Mouse (Mus musculus): ENCODE measurements at regions not wholly inside any gene's neighbourhood (a gene's known extent, or its start where the extent isn't known, plus 50 kb on each side); places are given as distances from the start of the nearest gene placed in this dataset.

DNA sequence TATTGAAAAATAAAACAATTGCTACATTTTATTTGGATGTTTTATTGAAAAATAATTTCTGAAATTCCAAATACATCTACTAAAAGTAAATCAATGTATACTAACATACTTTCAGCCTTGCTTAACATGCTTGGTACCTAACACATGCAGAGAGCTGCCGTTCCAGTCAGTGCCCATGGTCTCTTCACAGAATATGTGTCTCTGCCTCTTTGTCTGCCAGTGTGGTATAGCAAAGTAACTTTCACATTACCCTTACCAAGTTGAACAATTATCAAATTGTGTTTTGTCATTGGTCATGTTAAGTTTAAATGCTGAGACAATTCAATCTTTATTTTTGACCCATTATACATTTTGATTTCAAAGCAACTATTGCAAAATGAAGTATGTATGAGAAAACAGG, 1159.2 kb upstream of the Foxg1 start:
- no peak overlapping the region for H3K4me3 ChIP-seq
- no peak overlapping the region for H3K9ac ChIP-seq
- H3K27ac ChIP-seq (replicated peaks), result peak overlapping the region; percentile 68; the same call in 1 of the 2 replicates
- H3K4me2 ChIP-seq, result no peak overlapping the region
- H3K36me3 ChIP-seq, result no peaks in the 10 kb centered on the region
- H3K4me1 ChIP-seq (replicated peaks), result 0 out of 2 replicates have a peak, but pooled peaks cover 10% of the 10 kb centered on the region
- WGBS, result 17% methylated on average over 1 of the region's 1 CpGs
- no peak for ATAC-seq (ENCODE audit: low FRiP score, low read depth)
- H3K27me3 ChIP-seq, result no peaks in the 10 kb centered on the region
- H3K9me3 ChIP-seq, result no peaks in the 10 kb centered on the region

- H3K27ac ChIP-seq (replicated peaks), result peak overlapping the region; percentile 76
- peak; percentile 95 for ATAC-seq (ENCODE audit: low FRiP score, low read depth)
- no peaks in the 10 kb centered on the region for H3K27me3 ChIP-seq
- no peak overlapping the region for H3K4me3 ChIP-seq
- no peak overlapping the region for H3K4me2 ChIP-seq
- H3K4me1 ChIP-seq (replicated peaks), result 0 out of 2 replicates have a peak, but pooled peaks cover 10% of the 10 kb centered on the region
- no peaks in the 10 kb centered on the region for H3K9me3 ChIP-seq
- WGBS, result 18% methylated on average over 3 of the region's 3 CpGs
- no peak overlapping the region for H3K9ac ChIP-seq
- no peaks in the 10 kb centered on the region for H3K36me3 ChIP-seq
Observed at GRCm38 (mm10) chr12:48221976-48222800, 1160.3 kb upstream of the Foxg1 start.

DNA sequence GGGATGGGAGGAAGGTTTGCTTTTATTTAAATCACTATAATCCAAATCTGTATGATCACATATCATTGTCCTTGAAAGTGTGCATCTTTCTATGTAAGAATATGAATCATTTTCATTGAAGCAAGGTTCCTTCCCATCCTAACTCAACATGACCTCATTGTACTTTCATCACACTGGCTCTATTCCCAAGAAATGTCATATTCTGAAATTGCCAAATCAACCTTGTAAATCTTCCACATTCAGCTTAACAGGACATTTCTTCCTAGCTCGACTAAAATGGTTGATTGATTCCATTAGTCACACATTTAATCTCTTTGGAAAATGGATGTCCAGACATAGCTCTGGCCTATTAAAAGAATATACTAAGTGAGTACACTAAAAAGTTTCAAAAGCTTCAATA, 1200.6 kb upstream of the Foxg1 start:
- no peak for ATAC-seq (ENCODE audit: low FRiP score, low read depth)
- Histone ChIP-seq H3K4me3 (no peak overlapping the region), H3K4me2 (no peak overlapping the region), H3K9ac (no peak overlapping the region), H3K27ac (replicated peaks) (no peak overlapping the region), H3K9me3 (no peaks in the 10 kb centered on the region), H3K36me3 (no peaks in the 10 kb centered on the region), H3K4me1 (replicated peaks) (no peaks in the 10 kb centered on the region), H3K27me3 (no peaks in the 10 kb centered on the region)
- 30% methylated on average over 1 of the region's 1 CpGs for WGBS

GRCm38 (mm10) chr12:48173926-48174601, 1208.4 kb upstream of the Foxg1 start:
- WGBS, result 50% methylated on average over 6 of the region's 6 CpGs
- Histone ChIP-seq H3K4me2 (no peak overlapping the region), H3K9me3 (no peaks in the 10 kb centered on the region; the same call in 1 of the 2 replicates), H3K27ac (replicated peaks) (no peak overlapping the region), H3K27me3 (no peaks in the 10 kb centered on the region), H3K4me3 (no peak overlapping the region), H3K9ac (no peak overlapping the region), H3K4me1 (replicated peaks) (no peaks in the 10 kb centered on the region), H3K36me3 (no peaks in the 10 kb centered on the region)
- ATAC-seq (ENCODE audit: low FRiP score, low read depth), result 0 out of 2 replicates have a peak, but pooled peaks have one; percentile 27

DNA sequence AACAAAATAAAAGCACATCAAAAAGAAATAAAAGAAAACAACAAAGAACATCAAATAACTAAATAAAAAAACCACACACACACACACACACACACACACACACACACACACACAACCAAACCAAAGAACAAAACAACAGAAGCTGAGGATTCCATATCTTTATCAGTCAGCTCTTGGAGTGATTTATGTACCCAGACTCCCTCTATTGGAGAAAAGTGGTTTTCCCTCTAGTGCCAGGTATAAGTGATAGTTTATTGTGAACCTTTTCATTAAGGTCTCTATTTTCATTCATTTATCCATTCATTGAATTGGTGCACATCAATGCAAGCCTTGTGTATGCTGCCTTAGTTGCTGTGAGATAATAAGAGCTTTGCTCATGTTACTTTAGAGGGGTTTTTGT, 1236.3 kb upstream of the Foxg1 start:
- no peak overlapping the region for H3K4me2 ChIP-seq
- no peaks in the 10 kb centered on the region for H3K36me3 ChIP-seq
- H3K27ac ChIP-seq (replicated peaks), result no peak overlapping the region
- no peaks in the 10 kb centered on the region for H3K9me3 ChIP-seq
- H3K9ac ChIP-seq, result no peak overlapping the region
- no peak for ATAC-seq (ENCODE audit: low FRiP score, low read depth)
- no peaks in the 10 kb centered on the region for H3K4me1 ChIP-seq (replicated peaks)
- no peak overlapping the region for H3K4me3 ChIP-seq
- no peaks in the 10 kb centered on the region for H3K27me3 ChIP-seq

- Histone ChIP-seq H3K4me1 (replicated peaks) (no peaks in the 10 kb centered on the region), H3K27ac (replicated peaks) (no peak overlapping the region), H3K4me2 (no peak overlapping the region), H3K9ac (no peak overlapping the region), H3K9me3 (no peaks in the 10 kb centered on the region), H3K27me3 (no peaks in the 10 kb centered on the region), H3K4me3 (no peak overlapping the region), H3K36me3 (no peaks in the 10 kb centered on the region)
- WGBS, result 86% methylated on average over 4 of the region's 4 CpGs
- no peak for ATAC-seq (ENCODE audit: low FRiP score, low read depth)
Observed at GRCm38 (mm10) chr12:48122996-48123395, 1259.5 kb upstream of the Foxg1 start.

- peaks cover 8% of the 10 kb centered on the region for H3K9me3 ChIP-seq
- H3K4me1 ChIP-seq (replicated peaks), result no peaks in the 10 kb centered on the region
- no peaks in the 10 kb centered on the region for H3K36me3 ChIP-seq
- no peak overlapping the region for H3K4me3 ChIP-seq
- H3K27ac ChIP-seq (replicated peaks), result no peak overlapping the region
- no peak overlapping the region for H3K9ac ChIP-seq
- no peaks in the 10 kb centered on the region for H3K27me3 ChIP-seq
- no peak overlapping the region for H3K4me2 ChIP-seq
- ATAC-seq (ENCODE audit: low FRiP score, low read depth), result no peak
- 39% methylated on average over 3 of the region's 3 CpGs for WGBS
Observed at GRCm38 (mm10) chr12:48099727-48100126, 1281.0 kb upstream of the Nova1 start.

GRCm38 (mm10) chr12:48086988-48087387, 1268.3 kb upstream of the Nova1 start:
- no peaks in the 10 kb centered on the region for H3K4me1 ChIP-seq (replicated peaks)
- H3K36me3 ChIP-seq, result no peaks in the 10 kb centered on the region
- H3K4me2 ChIP-seq, result no peak overlapping the region
- no peaks in the 10 kb centered on the region for H3K9me3 ChIP-seq
- no peaks in the 10 kb centered on the region for H3K27me3 ChIP-seq
- no peak for ATAC-seq (ENCODE audit: low FRiP score, low read depth)
- WGBS, result 94% methylated on average over 5 of the region's 5 CpGs
- no peak overlapping the region for H3K27ac ChIP-seq (replicated peaks)
- H3K4me3 ChIP-seq, result no peak overlapping the region
- no peak overlapping the region for H3K9ac ChIP-seq

- no peak overlapping the region for H3K4me2 ChIP-seq
- H3K9ac ChIP-seq, result no peak overlapping the region
- H3K36me3 ChIP-seq, result no peaks in the 10 kb centered on the region
- H3K4me3 ChIP-seq, result no peak overlapping the region
- WGBS, result 90% methylated on average over 3 of the region's 3 CpGs
- no peaks in the 10 kb centered on the region for H3K9me3 ChIP-seq
- no peak overlapping the region for H3K27ac ChIP-seq (replicated peaks)
- H3K27me3 ChIP-seq, result no peaks in the 10 kb centered on the region
- ATAC-seq (ENCODE audit: low FRiP score, low read depth), result no peak
- H3K4me1 ChIP-seq (replicated peaks), result no peaks in the 10 kb centered on the region
Observed at GRCm38 (mm10) chr12:48083377-48083776, 1264.6 kb upstream of the Nova1 start.

- Histone ChIP-seq H3K4me1 (replicated peaks) (0 out of 2 replicates have a peak, but pooled peaks cover 7% of the 10 kb centered on the region), H3K27ac (replicated peaks) (peak overlapping the region; percentile 74), H3K9ac (no peak overlapping the region), H3K4me3 (no peak overlapping the region), H3K9me3 (no peaks in the 10 kb centered on the region), H3K4me2 (no peak overlapping the region), H3K36me3 (no peaks in the 10 kb centered on the region), H3K27me3 (no peaks in the 10 kb centered on the region)
- peak; percentile 63; the same call in 1 of the 2 replicates for ATAC-seq (ENCODE audit: low FRiP score, low read depth)
- 69% methylated on average over 2 of the region's 2 CpGs for WGBS
Observed at GRCm38 (mm10) chr12:48062620-48062942, 1243.9 kb upstream of the Nova1 start.

GRCm38 (mm10) chr12:48061898-48062619, 1243.3 kb upstream of the Nova1 start:
- H3K4me3 ChIP-seq, result no peak overlapping the region
- H3K9ac ChIP-seq, result no peak overlapping the region
- ATAC-seq (ENCODE audit: low FRiP score, low read depth), result peak; percentile 89
- no peaks in the 10 kb centered on the region for H3K27me3 ChIP-seq
- H3K4me1 ChIP-seq (replicated peaks), result 0 out of 2 replicates have a peak, but pooled peaks cover 7% of the 10 kb centered on the region
- H3K4me2 ChIP-seq, result no peak overlapping the region
- H3K27ac ChIP-seq (replicated peaks), result peak overlapping the region; percentile 74
- WGBS, result 41% methylated on average over 8 of the region's 8 CpGs
- H3K36me3 ChIP-seq, result no peaks in the 10 kb centered on the region
- H3K9me3 ChIP-seq, result no peaks in the 10 kb centered on the region

GRCm38 (mm10) chr12:48020416-48020815, 1201.7 kb upstream of the Nova1 start:
- no peak for ATAC-seq (ENCODE audit: low FRiP score, low read depth)
- Histone ChIP-seq H3K27me3 (no peaks in the 10 kb centered on the region), H3K4me1 (replicated peaks) (no peaks in the 10 kb centered on the region)

More at GRCm38 (mm10) chr12:48020416-48020815, 1201.7 kb upstream of the Nova1 start:
- Histone ChIP-seq H3K4me3 (no peak overlapping the region), H3K36me3 (no peaks in the 10 kb centered on the region), H3K27ac (replicated peaks) (no peak overlapping the region), H3K9me3 (no peaks in the 10 kb centered on the region), H3K4me2 (no peak overlapping the region), H3K9ac (no peak overlapping the region)
